Mouse (Mus musculus): ENCODE measurements around the gene Tns3.

DNA sequence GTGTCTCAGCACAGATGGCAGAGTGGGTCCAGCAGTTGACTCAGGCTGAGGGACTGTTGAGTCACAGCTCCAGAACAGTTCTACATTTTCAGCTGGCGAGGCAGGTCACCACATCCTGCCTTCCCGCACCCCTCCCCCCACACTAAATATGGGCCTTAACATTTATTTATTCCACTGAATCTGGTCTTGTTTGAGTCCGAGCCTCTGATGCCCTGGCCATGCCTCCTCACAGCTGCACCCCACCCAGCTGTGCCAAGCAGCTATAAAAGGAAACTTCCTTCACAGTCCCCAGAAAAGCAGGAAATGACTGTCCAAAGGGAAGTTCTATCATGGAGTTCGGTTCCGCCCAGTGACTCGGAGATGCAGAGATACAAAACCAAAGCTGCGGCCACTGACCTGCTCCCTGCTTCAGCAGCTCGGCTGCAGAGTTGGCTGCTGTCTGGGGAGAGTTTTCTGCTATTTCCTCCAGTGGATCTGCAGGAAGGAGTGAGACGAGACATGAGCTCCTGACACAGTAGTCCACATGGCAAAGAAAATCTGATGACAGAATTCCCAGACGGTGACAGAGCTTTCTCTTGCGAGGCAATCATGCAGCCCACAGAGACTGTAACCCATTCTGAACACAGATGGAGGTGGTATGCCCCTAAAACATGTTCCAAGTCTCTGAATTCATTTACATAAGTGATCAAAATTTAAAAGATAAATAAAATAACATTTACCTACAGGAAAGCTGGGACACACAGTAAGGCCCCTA, 220.6 kb downstream of the Tns3 start:
- no peak for TF ChIP-seq CTCF (IDR thresholded peaks at IDR 0.05; ENCODE audit: low read depth)
- TF ChIP-seq EP300 (IDR thresholded peaks at IDR 0.05; ENCODE audit: low read depth) = no peak

Measured in liver, postnatal 0 days (tissue).